Mouse (Mus musculus): ENCODE data around the gene S100pbp. TPM values are rescaled to one million over a fixed set of nuclear protein-coding genes. Genes with fewer than 3 reads are reported as not detected.

S100pbp gene
- 21.5 and 26.3 TPM in 2 replicates for polyA plus RNA-seq (2016; fragmentation: Nextera tagmentation; extraction: Ambion mirVana)

DNA sequence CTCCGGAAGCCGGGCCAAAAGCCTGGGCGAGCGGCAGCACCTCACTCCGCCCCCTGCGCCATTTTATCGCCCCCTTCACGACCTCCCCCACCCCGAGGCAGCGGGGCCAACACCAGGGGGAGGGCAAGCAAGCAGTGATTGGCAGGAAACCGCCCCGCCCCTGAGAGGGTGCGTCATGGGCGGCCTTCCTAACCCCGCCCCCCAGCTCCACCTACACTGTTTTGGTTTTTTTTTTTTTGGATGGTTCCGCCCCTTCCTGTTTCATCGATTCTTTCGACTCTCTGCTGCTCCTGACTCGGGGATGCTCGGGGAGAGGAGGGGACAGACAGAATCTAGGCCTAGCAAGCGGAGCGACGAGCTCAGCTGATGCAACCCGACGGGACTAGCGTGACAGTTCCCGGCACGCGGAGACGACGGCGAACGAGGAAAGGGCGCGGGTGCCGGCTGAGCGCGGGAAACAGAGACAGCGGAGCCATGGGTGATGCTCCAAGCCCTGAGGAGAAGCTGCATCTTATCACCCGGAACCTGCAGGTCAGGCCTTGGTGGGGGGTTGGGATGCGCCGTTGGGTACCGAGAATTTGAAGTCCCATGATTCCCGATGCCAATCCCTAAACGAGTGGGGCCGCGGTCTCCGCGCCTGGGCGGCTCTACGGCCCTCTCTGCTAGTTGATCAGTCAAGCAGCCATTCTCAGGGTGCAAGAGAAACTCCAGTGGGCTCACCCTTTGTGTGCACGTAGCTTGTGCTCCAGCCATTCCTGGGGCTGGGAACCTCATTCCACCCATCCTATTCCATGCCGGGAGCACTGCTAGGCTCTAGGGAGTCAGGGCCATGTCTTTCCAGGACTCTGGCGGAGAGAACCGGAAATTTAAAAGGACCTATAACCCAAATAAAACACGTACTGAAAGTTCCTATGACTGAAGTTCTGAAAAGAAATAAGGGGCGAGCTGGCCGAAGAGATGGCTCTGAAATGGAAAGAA is at the start of gene S100pbp, which contains the start of gene Yars:
Gene S100pbp (minus strand): TSS at position 186 of the 978 bp plus-strand sequence.
Gene Yars (plus strand): TSS at position 219 of the 978 bp plus-strand sequence.
- peaks cover 31% of the 10 kb centered on the region for H3K4me1 ChIP-seq (replicated peaks)
- WGBS = under 1% methylated on average over 58 of the region's 58 CpGs
- no peaks in the 10 kb centered on the region for H3K27me3 ChIP-seq (ENCODE audit: insufficient read depth, poor library complexity, severe bottlenecking)
- peaks cover 25% of the 10 kb centered on the region for H3K36me3 ChIP-seq
- peak within 1 kb of the TSS; percentile 81 for H3K4me3 ChIP-seq
- H3K27ac ChIP-seq = peak within 1 kb of the TSS; percentile 97
- no peaks in the 10 kb centered on the region for H3K9me3 ChIP-seq
- peak; percentile 98 for DNase-seq (ENCODE audit: low spot score)

DNA sequence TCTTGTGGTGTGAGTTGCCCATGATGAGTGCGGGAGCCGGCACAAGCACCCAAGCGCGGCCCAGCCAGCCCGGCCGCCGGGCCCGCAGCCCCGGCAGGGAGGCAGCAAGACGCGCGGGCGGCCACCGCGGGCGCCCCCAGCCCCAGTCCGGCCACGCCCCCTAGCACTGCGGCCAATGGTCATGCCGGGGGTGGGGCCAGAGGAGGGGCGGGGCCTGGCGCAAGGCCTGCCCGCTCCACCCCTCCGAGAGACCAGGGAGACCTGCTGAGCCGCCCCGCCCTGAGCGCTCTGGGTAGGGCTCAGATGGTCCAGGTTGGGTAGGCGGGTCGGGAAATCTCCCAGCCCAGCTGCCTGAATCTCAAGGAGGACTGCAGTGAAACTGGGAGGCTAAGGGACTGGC is 49.5 kb upstream of the S100pbp start:
- Histone ChIP-seq H3K4me3 (peak overlapping the region; percentile 90), H3K27me3 (ENCODE audit: insufficient read depth, poor library complexity, severe bottlenecking) (peaks cover 34% of the 10 kb centered on the region), H3K4me1 (replicated peaks) (peaks cover 66% of the 10 kb centered on the region), H3K36me3 (no peaks in the 10 kb centered on the region), H3K9me3 (no peaks in the 10 kb centered on the region), H3K27ac (peak overlapping the region; percentile 88)
- DNase-seq (ENCODE audit: low spot score) = peak; percentile 87
- WGBS = under 1% methylated on average over 29 of the region's 29 CpGs

DNA sequence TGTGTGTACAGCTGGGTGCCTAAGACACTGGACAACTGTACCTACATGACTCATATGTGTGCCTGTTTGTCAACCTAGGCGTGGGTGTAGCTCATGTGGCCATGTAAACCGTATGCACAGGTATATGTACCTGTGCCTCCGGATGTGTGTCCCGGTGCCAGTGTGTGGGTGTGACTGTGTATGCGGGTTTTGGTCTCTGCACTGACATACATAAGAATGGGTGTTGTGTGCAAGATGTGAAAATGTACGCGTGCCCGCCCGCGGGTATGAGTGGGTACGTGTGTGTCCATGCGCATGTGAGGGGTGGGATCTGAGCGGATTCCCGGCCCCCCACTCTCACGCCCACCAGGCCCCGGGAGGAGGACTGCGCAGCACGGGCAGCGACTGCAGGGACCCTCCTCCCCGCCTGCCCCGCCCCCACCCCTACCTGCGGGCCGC is 49.1 kb upstream of the S100pbp start:
- Histone ChIP-seq H3K36me3 (no peaks in the 10 kb centered on the region), H3K27me3 (ENCODE audit: insufficient read depth, poor library complexity, severe bottlenecking) (peaks cover 34% of the 10 kb centered on the region), H3K9me3 (no peaks in the 10 kb centered on the region), H3K27ac (peak overlapping the region; percentile 88), H3K4me3 (peak overlapping the region; percentile 90), H3K4me1 (replicated peaks) (peaks cover 66% of the 10 kb centered on the region)
- no peak for DNase-seq (ENCODE audit: low spot score)
- under 1% methylated on average over 23 of the region's 23 CpGs for WGBS

DNA sequence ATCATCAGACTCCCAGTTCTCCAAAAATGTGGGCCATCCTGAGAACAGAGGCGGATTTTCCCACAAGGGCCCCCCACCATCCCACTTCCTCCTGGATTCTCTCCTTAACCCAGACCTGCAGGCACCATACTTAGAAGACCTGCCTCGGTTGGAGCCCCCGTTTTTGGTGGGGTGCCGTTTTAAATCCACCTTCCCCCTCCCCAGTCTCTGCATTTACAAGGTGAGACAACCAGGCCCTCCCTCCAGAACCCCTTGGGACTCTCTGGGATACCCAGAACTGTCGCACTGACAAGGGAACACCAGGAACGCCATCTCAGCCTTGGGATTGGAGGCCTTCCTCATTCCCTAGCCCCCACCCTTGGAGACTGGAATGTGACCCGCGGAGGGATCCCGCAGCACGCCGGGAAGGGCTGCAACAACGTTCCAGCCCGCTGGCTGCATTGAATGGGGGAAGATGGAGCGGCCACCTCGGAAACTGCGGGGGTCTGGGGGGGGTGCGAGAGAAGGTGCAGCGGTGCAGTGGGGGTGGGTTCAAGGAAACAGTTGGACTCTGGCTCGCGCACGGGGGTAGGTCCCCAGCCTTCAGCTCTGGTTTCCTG is 48.4 kb upstream of the S100pbp start:
- H3K4me3 ChIP-seq = peak overlapping the region; percentile 90
- no peaks in the 10 kb centered on the region for H3K36me3 ChIP-seq
- H3K27ac ChIP-seq = peak overlapping the region; percentile 88
- H3K27me3 ChIP-seq (ENCODE audit: insufficient read depth, poor library complexity, severe bottlenecking) = peaks cover 34% of the 10 kb centered on the region
- H3K9me3 ChIP-seq = no peaks in the 10 kb centered on the region
- whole genome bisulfite sequencing = 3% methylated on average over 21 of the region's 21 CpGs
- peak; percentile 63 for DNase-seq (ENCODE audit: low spot score)
- peaks cover 67% of the 10 kb centered on the region for H3K4me1 ChIP-seq (replicated peaks)

DNA sequence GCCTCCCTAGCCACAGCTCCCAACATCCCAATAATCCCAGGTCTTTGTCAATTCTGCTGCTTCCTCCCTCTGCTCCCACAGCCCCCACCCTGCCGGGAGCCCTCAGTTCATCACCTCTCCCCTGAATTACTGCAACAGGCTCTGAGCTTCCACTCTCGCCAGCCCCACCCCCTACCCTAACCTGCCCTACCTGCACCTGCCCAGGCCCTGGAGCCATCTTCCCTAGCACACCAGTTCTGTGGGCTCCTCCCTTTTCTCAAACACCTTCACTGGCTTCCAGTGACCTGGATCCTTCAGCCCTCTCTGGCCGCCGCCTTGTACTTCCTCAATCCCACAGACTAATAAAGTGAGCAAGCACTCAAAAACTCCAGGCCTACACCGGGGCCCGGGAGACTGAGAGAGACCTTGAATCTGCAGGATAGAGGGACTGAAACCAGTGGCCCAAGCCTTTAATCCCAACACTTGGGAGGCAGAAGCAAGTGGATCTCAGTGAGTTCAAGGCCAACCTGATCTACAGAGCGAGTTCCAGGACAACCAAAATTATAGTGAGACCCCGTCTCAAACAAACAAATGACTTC is 46.8 kb upstream of the S100pbp start:
- WGBS = 91% methylated on average over 8 of the region's 8 CpGs
- H3K9me3 ChIP-seq = no peaks in the 10 kb centered on the region
- peaks cover 22% of the 10 kb centered on the region for H3K27me3 ChIP-seq (ENCODE audit: insufficient read depth, poor library complexity, severe bottlenecking)
- no peak overlapping the region for H3K27ac ChIP-seq
- H3K4me1 ChIP-seq (replicated peaks) = peaks cover 67% of the 10 kb centered on the region
- no peak overlapping the region for H3K4me3 ChIP-seq
- no peaks in the 10 kb centered on the region for H3K36me3 ChIP-seq
- DNase-seq (ENCODE audit: low spot score) = no peak

- H3K36me3 ChIP-seq = no peaks in the 10 kb centered on the region
- H3K4me1 ChIP-seq (replicated peaks) = peaks cover 70% of the 10 kb centered on the region
- no peak for DNase-seq (ENCODE audit: low spot score)
- H3K27me3 ChIP-seq (ENCODE audit: insufficient read depth, poor library complexity, severe bottlenecking) = peaks cover 12% of the 10 kb centered on the region
- no peaks in the 10 kb centered on the region for H3K9me3 ChIP-seq
- H3K4me3 ChIP-seq = no peak overlapping the region
- peak overlapping the region; percentile 35; the same call in 1 of the 2 replicates for H3K27ac ChIP-seq
- WGBS = 76% methylated on average over 3 of the region's 3 CpGs
Measured at GRCm38 (mm10) chr4:129235147-129235546, 45.6 kb upstream of the S100pbp start.

GRCm38 (mm10) chr4:129234488-129234887 is 45.0 kb upstream of the S100pbp start:
- Histone ChIP-seq H3K4me1 (replicated peaks) (peaks cover 68% of the 10 kb centered on the region), H3K4me3 (no peak overlapping the region)
- 85% methylated on average over 7 of the region's 7 CpGs for WGBS

DNA sequence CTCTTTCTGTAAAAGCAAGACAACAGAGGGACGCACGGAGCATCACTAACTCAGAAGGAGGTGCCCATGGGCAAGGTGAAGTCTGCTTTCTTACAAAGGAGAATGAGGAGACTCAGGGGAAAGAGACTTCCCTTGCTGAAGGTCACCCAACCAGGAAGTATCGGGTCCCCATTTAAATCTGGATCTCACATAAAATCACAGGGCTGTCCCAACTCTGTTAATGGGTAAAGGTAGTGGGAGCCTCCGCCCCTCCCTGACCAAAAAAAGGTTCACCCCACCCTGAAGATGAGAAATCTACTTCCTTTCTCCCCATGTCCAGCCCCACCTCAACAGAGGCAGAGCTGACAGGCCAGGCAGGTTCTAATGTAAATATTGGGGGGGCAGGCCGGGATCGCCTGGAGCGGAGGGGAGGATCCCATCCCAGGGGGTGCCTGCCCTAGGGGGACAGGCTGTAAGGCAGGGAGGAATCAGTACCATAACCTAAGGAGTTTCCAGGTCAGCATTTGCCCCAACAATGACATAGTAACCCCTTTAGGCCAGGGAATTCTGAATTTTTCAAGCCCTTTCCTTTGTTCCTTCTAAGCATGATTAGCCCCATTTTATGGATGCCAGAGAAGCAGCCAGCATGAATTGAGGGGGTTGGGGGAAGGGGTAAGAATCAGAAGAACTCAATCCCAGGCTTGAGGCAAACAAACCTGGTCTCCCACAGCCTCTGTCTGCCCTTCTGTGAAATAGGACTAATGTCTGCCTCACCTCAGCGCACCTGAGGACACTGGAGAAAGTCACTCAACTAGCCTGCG is 43.2 kb upstream of the S100pbp start:
- WGBS = 66% methylated on average over 9 of the region's 9 CpGs
- H3K4me3 ChIP-seq = no peak overlapping the region

More at GRCm38 (mm10) chr4:129234488-129234887, 45.0 kb upstream of the S100pbp start:
- H3K36me3 ChIP-seq = no peaks in the 10 kb centered on the region
- H3K27ac ChIP-seq = no peak overlapping the region
- no peak for DNase-seq (ENCODE audit: low spot score)
- H3K9me3 ChIP-seq = no peaks in the 10 kb centered on the region
- H3K27me3 ChIP-seq (ENCODE audit: insufficient read depth, poor library complexity, severe bottlenecking) = peaks cover 11% of the 10 kb centered on the region

GRCm38 (mm10) chr4:129231594-129232450 is 42.3 kb upstream of the S100pbp start:
- WGBS = 70% methylated on average over 12 of the region's 12 CpGs
- H3K9me3 ChIP-seq = no peaks in the 10 kb centered on the region
- H3K27ac ChIP-seq = peak overlapping the region; percentile 50; the same call in 1 of the 2 replicates
- H3K27me3 ChIP-seq (ENCODE audit: insufficient read depth, poor library complexity, severe bottlenecking) = peaks cover 32% of the 10 kb centered on the region
- H3K36me3 ChIP-seq = no peaks in the 10 kb centered on the region
- DNase-seq (ENCODE audit: low spot score) = no peak
- H3K4me3 ChIP-seq = no peak overlapping the region
- peaks cover 61% of the 10 kb centered on the region for H3K4me1 ChIP-seq (replicated peaks)

More for the DNA sequence above, 43.2 kb upstream of the S100pbp start:
- Histone ChIP-seq H3K4me1 (replicated peaks) (peaks cover 61% of the 10 kb centered on the region), H3K27me3 (ENCODE audit: insufficient read depth, poor library complexity, severe bottlenecking) (peaks cover 26% of the 10 kb centered on the region), H3K27ac (peak overlapping the region; percentile 40; the same call in 1 of the 2 replicates), H3K9me3 (no peaks in the 10 kb centered on the region), H3K36me3 (no peaks in the 10 kb centered on the region)
- no peak for DNase-seq (ENCODE audit: low spot score)

DNA sequence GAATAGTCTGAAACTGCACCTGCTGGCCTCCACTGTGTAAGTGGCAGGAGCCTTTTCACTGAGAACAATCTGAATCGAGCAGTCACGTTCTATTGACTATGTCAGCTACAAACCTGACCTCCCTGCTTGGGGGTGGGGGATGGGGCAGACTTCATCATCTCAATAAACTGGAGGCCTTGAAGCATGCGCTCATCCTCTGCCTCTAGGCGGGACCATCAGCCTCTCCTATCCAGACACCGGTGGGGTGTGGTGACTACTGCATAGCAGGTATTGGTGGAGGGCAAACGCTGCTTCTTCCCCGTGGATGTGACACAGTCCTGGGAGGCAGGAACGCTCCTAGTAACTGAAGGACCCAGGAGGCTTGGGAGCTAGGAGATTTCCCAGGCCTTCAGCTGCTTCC is 41.4 kb upstream of the S100pbp start:
- Histone ChIP-seq H3K36me3 (0 out of 2 replicates have a peak, but pooled peaks cover under 1% of the 10 kb centered on the region), H3K27me3 (ENCODE audit: insufficient read depth, poor library complexity, severe bottlenecking) (peaks cover 41% of the 10 kb centered on the region), H3K4me1 (replicated peaks) (peaks cover 62% of the 10 kb centered on the region), H3K27ac (no peak overlapping the region; the same call in 1 of the 2 replicates), H3K4me3 (no peak overlapping the region), H3K9me3 (no peaks in the 10 kb centered on the region)
- WGBS = 54% methylated on average over 8 of the region's 8 CpGs
- DNase-seq (ENCODE audit: low spot score) = no peak

- Histone ChIP-seq H3K27ac (peak overlapping the region; percentile 82), H3K27me3 (ENCODE audit: insufficient read depth, poor library complexity, severe bottlenecking) (peaks cover 65% of the 10 kb centered on the region), H3K4me3 (peak overlapping the region; percentile 44), H3K4me1 (replicated peaks) (peaks cover 71% of the 10 kb centered on the region), H3K9me3 (no peaks in the 10 kb centered on the region), H3K36me3 (peaks cover 19% of the 10 kb centered on the region; the same call in 1 of the 2 replicates)
- no peak for DNase-seq (ENCODE audit: low spot score)
- WGBS = 40% methylated on average over 8 of the region's 8 CpGs
Measured at GRCm38 (mm10) chr4:129227985-129228381, 38.5 kb upstream of the S100pbp start.
